Mouse (Mus musculus): ENCODE results near the gene Gm21312. TPM values are rescaled to one million over a fixed set of nuclear protein-coding genes. Genes with fewer than 3 reads are reported as not detected.
"Not testable (repeated sequence)": the region's sequence is repeated elsewhere in the genome, so short reads cannot be mapped to it uniquely, and the experiment has no call there.

Gene Gm21312
- not detected for total RNA-seq (2021)
- long read RNA-seq, experiment 1: 0 reads
- long read RNA-seq, experiment 2: 0 reads

DNA sequence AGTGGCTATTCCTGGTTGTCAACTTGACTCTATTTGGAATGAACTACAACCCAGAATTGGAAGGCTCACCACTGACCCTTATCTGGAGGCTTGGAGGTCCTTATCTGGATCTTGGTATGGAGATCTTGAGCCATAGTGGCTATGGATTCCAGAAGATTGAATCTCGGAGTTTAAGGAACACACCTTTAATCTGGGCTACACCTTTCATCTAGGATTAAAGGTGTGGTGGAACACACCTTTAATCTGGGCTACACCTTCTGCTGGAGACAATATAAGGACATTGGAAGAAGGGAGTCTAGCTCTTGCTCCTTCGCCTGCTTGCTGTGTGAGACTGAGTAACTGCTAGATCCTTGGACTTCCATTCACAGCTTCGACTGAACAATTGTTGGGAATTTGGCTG is at the start of gene Gm21312:
Gene Gm21312 (plus strand): TSS at position 301 of the 400 bp plus-strand sequence.
- intact Hi-C loops (cut with DNase I); H3K4me3 ChIP-seq; DNase-seq (ENCODE audit: extremely low spot score in 1 of 2, low spot score in 2 of 2); H3K27ac ChIP-seq: not testable (repeated sequence)

DNA sequence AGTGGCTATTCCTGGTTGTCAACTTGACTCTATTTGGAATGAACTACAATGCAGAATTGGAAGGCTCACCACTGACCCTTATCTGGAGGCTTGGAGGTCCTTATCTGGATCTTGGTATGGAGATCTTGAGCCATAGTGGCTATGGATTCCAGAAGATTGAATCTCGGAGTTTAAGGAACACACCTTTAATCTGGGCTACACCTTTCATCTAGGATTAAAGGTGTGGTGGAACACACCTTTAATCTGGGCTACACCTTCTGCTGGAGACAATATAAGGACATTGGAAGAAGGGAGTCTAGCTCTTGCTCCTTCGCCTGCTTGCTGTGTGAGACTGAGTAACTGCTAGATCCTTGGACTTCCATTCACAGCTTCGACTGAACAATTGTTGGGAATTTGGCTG is 34.1 kb upstream of the Gm21312 start, which contains the start of gene Gm21293:
Gene Gm21293 (plus strand): TSS at position 301 of the 400 bp plus-strand sequence.
- DNase-seq (ENCODE audit: extremely low spot score in 1 of 2, low spot score in 2 of 2); H3K27ac ChIP-seq; intact Hi-C loops (cut with DNase I); H3K4me3 ChIP-seq: not testable (repeated sequence)

GRCm38 (mm10) chr10:104151197-104151596 is 25.6 kb upstream of the Gm21312 start, which contains the start of gene Gm6763:
Gene Gm6763, plus strand, starts transcription at chr10:104151497.
- intact Hi-C loops (cut with DNase I); H3K4me3 ChIP-seq; DNase-seq (ENCODE audit: extremely low spot score in 1 of 2, low spot score in 2 of 2); H3K27ac ChIP-seq: not testable (repeated sequence)

GRCm38 (mm10) chr10:104159706-104160105 is 17.1 kb upstream of the Gm21312 start, which contains the start of gene Gm8764:
Gene Gm8764, plus strand, starts transcription at chr10:104160006.
- intact Hi-C loops (cut with DNase I); H3K27ac ChIP-seq; H3K4me3 ChIP-seq; DNase-seq (ENCODE audit: extremely low spot score in 1 of 2, low spot score in 2 of 2): not testable (repeated sequence)

GRCm38 (mm10) chr10:104168215-104168614 is 8.6 kb upstream of the Gm21312 start, which contains the start of gene Gm21304:
Gene Gm21304, plus strand, starts transcription at chr10:104168515.
- H3K4me3 ChIP-seq; intact Hi-C loops (cut with DNase I); DNase-seq (ENCODE audit: extremely low spot score in 1 of 2, low spot score in 2 of 2); H3K27ac ChIP-seq: not testable (repeated sequence)

DNA sequence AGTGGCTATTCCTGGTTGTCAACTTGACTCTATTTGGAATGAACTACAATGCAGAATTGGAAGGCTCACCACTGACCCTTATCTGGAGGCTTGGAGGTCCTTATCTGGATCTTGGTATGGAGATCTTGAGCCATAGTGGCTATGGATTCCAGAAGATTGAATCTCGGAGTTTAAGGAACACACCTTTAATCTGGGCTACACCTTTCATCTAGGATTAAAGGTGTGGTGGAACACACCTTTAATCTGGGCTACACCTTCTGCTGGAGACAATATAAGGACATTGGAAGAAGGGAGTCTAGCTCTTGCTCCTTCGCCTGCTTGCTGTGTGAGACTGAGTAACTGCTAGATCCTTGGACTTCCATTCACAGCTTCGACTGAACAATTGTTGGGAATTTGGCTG is 8.4 kb downstream of the Gm21312 start, which contains the start of gene Gm20765:
Gene Gm20765 (plus strand): TSS at position 301 of the 400 bp plus-strand sequence.
- intact Hi-C loops (cut with DNase I); DNase-seq (ENCODE audit: extremely low spot score in 1 of 2, low spot score in 2 of 2); H3K27ac ChIP-seq; H3K4me3 ChIP-seq: not testable (repeated sequence)

DNA sequence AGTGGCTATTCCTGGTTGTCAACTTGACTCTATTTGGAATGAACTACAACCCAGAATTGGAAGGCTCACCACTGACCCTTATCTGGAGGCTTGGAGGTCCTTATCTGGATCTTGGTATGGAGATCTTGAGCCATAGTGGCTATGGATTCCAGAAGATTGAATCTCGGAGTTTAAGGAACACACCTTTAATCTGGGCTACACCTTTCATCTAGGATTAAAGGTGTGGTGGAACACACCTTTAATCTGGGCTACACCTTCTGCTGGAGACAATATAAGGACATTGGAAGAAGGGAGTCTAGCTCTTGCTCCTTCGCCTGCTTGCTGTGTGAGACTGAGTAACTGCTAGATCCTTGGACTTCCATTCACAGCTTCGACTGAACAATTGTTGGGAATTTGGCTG is 16.9 kb downstream of the Gm21312 start, which contains the start of gene Gm4340:
Gene Gm4340 (plus strand): TSS at position 301 of the 400 bp plus-strand sequence.
- H3K27ac ChIP-seq; intact Hi-C loops (cut with DNase I); H3K4me3 ChIP-seq; DNase-seq (ENCODE audit: extremely low spot score in 1 of 2, low spot score in 2 of 2): not testable (repeated sequence)

GRCm38 (mm10) chr10:104209655-104210054 is 32.8 kb downstream of the Gm21312 start:
- DNase-seq (ENCODE audit: extremely low spot score in 1 of 2, low spot score in 2 of 2): no peak
- intact Hi-C loops (cut with DNase I): no loop called here
- Histone ChIP-seq H3K27ac (no peak overlapping the region), H3K4me3 (no peak overlapping the region)
- TF ChIP-seq CTCF (IDR thresholded peaks at IDR 0.05): no peak

DNA sequence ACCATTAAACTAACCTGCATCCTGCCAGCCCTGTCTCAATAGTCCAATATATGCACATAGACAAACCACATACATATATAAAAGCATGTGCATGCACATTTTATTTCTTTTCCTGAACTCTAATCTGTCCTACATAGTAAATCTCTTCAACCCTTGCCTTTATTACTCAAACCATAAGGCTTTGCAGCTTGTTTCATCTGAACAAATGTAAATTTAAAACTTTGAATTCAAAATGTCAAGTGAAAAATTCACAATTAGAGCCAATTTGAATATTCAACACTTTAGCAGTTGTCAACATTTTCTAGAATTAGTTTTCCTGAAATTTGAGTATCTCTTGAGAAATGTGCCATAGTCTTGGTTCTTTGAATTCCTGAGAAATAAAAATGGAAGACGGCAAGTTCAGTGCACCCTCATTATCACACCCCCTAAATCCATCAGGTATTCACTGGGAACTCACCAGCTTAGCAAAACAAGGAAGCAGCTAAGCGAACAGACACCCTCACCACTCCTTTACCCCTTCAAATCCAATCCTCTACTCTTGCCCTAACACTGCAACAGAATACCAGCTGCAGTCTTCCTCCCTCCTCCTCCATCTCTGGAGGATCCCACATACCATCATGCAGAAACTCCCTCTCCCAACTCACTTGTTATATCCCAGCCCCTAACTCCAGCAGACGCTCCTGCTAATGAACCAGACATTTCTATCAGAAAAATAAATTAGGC is 33.6 kb downstream of the Gm21312 start:
- no peak overlapping the region for H3K4me3 ChIP-seq
- H3K27ac ChIP-seq: no peak overlapping the region
- no peak for DNase-seq (ENCODE audit: extremely low spot score in 1 of 2, low spot score in 2 of 2)
- no peak for TF ChIP-seq CTCF (IDR thresholded peaks at IDR 0.05)
- intact Hi-C loops (cut with DNase I): no loop called here

DNA sequence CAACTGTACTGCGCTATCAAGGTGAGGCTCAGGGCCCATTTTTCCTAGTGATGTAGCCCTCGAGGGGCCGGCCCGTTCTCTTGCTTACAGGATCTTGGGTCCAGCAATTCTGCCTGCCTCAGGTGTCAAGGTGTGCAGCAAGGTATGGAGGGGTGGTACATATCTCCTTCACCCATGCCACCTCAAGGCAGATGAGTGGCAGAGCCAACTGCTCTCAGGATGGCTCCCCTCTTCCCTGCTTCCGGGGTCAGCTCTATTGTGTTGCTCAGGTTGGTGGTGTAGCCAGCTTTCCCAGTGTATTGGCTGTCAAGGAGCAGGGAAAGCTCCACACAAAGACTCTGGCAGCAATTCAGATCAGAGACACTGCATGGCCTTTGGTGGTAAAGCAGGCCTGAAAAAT is 37.7 kb downstream of the Gm21312 start:
- DNase-seq (ENCODE audit: extremely low spot score in 1 of 2, low spot score in 2 of 2): no peak
- Histone ChIP-seq H3K27ac (no peak overlapping the region), H3K4me3 (no peak overlapping the region)
- TF ChIP-seq CTCF (IDR thresholded peaks at IDR 0.05): no peak
- intact Hi-C loops (cut with DNase I): no loop called here

- no peak for TF ChIP-seq CTCF (IDR thresholded peaks at IDR 0.05)
- Histone ChIP-seq H3K4me3 (no peak overlapping the region), H3K27ac (no peak overlapping the region)
- no peak for DNase-seq (ENCODE audit: extremely low spot score in 1 of 2, low spot score in 2 of 2)
- intact Hi-C loops (cut with DNase I): no loop called here
Observed at GRCm38 (mm10) chr10:104220303-104221021, 43.6 kb downstream of the Gm21312 start.

Other genes starting within 250 kb of the Gm21312 start
- not detected for gene Gm21293, start 34.0 kb upstream of the Gm21312 start, total RNA-seq (2021)
- gene Gm6763, start 25.5 kb upstream of the Gm21312 start, total RNA-seq (2021): not detected
- gene Gm8764, start 17.0 kb upstream of the Gm21312 start, total RNA-seq (2021): not detected
- gene Gm21304, start 8.5 kb upstream of the Gm21312 start, total RNA-seq (2021): not detected
- not detected for gene Gm20765, start 8.5 kb downstream of the Gm21312 start, total RNA-seq (2021)
- not detected for gene Gm4340, start 17.0 kb downstream of the Gm21312 start, total RNA-seq (2021)

All from left cerebral cortex, adult 2 months (tissue).